Mouse (Mus musculus) forebrain, embryonic 14.5 days (tissue): ENCODE measurements around the gene Fto. TPM values are rescaled to one million over a fixed set of nuclear protein-coding genes. Genes with fewer than 3 reads are reported as not detected.

ENCODE experiments used
- ATAC-seq: fragments of 200-750 bp; cut with Nextera tagmentation; 2 replicates; pipeline ENCODE4 v1.8.0; 2017; ENCODE audit warnings: mild to moderate bottlenecking, moderate library complexity
- DNase-seq: peaks from one replicate; pipeline ENCODE4 v3.0.0-alpha.2; 2015; ENCODE audit warnings: low spot score
- H3K27ac ChIP-seq: fragments of 300-500 bp; sonication (generic); 2 replicates; pipeline ENCODE4 v1.5.1; 2014; ENCODE audit warnings: low read depth, mild to moderate bottlenecking, control low read depth, low read length, moderate library complexity
- H3K27me3 ChIP-seq: fragments of 300-500 bp; sonication (generic); replicated peaks from 2 replicates; pipeline ENCODE4 v1.6.1; 2014; ENCODE audit warnings: low read length, control low read depth, mixed read lengths; ENCODE audit not compliant: control insufficient read depth, insufficient read depth
- H3K36me3 ChIP-seq: fragments of 300-500 bp; sonication (generic); 2 replicates; pipeline ENCODE4 v1.6.1; 2014; ENCODE audit warnings: low read length, control low read depth; ENCODE audit not compliant: control insufficient read depth, insufficient read depth
- H3K4me1 ChIP-seq: fragments of 300-500 bp; sonication (generic); 2 replicates; pipeline ENCODE4 v1.6.1; 2014; ENCODE audit warnings: antibody characterized with exemption, low read length, control low read depth; ENCODE audit not compliant: control insufficient read depth, insufficient read depth
- H3K4me2 ChIP-seq: fragments of 300-500 bp; sonication (generic); 2 replicates; pipeline ENCODE4 v1.6.1; 2014; ENCODE audit warnings: mild to moderate bottlenecking, control low read depth, low read length
- H3K4me3 ChIP-seq: fragments of 300-500 bp; sonication (generic); 2 replicates; pipeline ENCODE4 v1.5.1; 2014; ENCODE audit warnings: low read depth, low read length, control low read depth
- H3K9ac ChIP-seq: fragments of 300-500 bp; sonication (generic); 2 replicates; pipeline ENCODE4 v1.6.1; 2014; ENCODE audit warnings: mild to moderate bottlenecking, low read length, control low read depth, moderate library complexity
- H3K9me3 ChIP-seq: fragments of 300-500 bp; sonication (generic); replicated peaks from 2 replicates; pipeline ENCODE4 v1.6.1; 2016; ENCODE audit warnings: low read length, control low read depth, mixed read lengths; ENCODE audit not compliant: control insufficient read depth
- WGBS: fragments of 180-500 bp; shearing (Covaris S2); extraction: QIAGEN DNeasy Blood & Tissue Kit; methylation state at CpG from one replicate; pipeline ENCODE4 v1.1.7; 2014; 5-methylcytosine and 5-hydroxymethylcytosine counted together
- polyA plus RNA-seq: library from polyadenylated mRNA; unstranded; fragments of >200 nt; fragmentation: Nextera tagmentation; extraction: Ambion mirVana; gene quantifications from 2 replicates; pipeline ENCODE4 v1.2.1, GENCODE M21; 2014

The Fto gene
- polyA plus RNA-seq, 1 experiment from 2014 or later = 103 TPM

DNA sequence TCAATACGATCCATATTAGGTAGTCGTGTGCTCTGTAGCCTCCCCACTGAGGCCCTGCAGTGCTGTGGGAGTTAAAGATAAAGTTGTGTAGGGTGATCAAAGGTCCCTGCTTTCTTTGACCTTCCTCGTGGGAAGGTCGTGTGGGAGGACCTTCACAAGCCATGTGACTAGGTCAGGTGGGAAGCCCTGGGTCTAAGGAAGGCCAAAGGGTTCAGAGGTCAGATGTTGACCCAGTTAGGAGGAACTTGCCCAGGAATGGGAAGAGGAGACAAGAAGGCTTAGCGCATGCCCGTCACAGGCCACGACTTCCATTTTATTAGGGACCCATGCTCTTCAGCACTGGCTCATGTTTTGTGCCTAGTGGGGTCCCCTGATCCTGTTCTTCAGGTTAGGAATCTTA lies 91.0 kb downstream of the Fto start:
- ATAC-seq (no peak), DNase-seq (no peak)
- Histone ChIP-seq H3K9ac (no peak overlapping the region), H3K9me3 (no peaks in the 10 kb centered on the region), H3K27me3 (no peaks in the 10 kb centered on the region), H3K27ac (no peak overlapping the region), H3K4me3 (no peak overlapping the region), H3K4me2 (no peak overlapping the region), H3K4me1 (no peaks in the 10 kb centered on the region), H3K36me3 (peaks cover 6% of the 10 kb centered on the region)
- WGBS = 91% methylated on average over 7 of the region's 7 CpGs

DNA sequence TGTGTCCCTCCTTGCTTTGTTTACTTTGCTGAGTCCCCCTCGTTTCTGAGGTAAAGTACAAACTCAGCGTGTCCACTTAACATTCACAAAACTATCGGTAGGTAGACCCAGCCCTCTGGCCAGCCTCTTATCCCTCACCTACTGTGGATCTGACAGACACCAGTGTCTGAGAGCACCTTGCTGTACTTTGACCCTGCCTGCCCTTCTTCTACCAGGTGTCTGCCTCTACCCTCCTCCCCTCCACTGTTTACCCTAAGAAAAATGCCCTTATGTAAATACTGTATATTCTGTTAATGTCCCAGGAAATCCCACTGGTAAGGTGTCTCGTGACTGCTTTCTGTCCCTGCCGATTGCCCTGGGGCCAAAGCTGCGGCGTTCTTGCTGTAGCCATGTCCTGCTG lies 91.8 kb downstream of the Fto start:
- Histone ChIP-seq H3K9ac (no peak overlapping the region), H3K27ac (no peak overlapping the region), H3K27me3 (no peaks in the 10 kb centered on the region), H3K4me3 (no peak overlapping the region), H3K9me3 (no peaks in the 10 kb centered on the region), H3K4me2 (no peak overlapping the region), H3K4me1 (no peaks in the 10 kb centered on the region), H3K36me3 (peaks cover 14% of the 10 kb centered on the region)
- DNase-seq = no peak
- no peak for ATAC-seq
- 94% methylated on average over 7 of the region's 7 CpGs for WGBS

DNA sequence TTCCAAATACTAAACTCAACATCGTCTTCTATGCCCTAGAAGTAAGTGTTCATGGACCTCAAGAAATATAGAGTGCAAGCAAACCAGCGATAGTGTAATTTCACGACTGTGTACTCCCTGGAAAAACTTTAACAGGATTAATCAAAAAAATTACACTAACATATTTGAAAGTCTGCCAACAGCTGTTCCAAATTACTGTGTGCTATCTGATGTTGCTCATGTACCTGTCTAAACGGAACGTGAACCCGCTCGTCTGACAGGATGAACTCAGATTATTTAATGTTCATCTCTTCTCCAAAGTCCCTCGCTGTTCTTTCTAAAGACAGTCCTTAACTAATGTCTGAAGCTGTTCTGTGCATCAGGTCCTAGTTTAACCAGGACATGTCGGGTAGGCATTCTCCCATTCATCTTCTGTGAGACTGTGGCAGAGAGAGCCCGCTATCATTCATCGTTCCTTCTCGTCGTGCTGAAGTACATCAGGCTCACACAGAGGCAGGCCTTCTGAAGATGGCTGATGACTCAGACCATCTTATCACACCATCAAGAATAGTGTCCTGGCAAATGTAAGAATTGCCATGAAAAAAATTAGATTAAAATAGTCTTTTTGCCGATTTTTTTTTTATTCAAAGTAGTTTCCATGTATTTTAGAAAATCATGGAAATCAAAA lies 93.4 kb downstream of the Fto start:
- Histone ChIP-seq H3K27ac (no peak overlapping the region), H3K4me1 (no peaks in the 10 kb centered on the region), H3K4me2 (no peak overlapping the region), H3K27me3 (no peaks in the 10 kb centered on the region), H3K9me3 (no peaks in the 10 kb centered on the region), H3K4me3 (no peak overlapping the region), H3K36me3 (peaks cover 16% of the 10 kb centered on the region), H3K9ac (no peak overlapping the region)
- 94% methylated on average over 14 of the region's 14 CpGs for WGBS
- ATAC-seq (no peak), DNase-seq (no peak)

DNA sequence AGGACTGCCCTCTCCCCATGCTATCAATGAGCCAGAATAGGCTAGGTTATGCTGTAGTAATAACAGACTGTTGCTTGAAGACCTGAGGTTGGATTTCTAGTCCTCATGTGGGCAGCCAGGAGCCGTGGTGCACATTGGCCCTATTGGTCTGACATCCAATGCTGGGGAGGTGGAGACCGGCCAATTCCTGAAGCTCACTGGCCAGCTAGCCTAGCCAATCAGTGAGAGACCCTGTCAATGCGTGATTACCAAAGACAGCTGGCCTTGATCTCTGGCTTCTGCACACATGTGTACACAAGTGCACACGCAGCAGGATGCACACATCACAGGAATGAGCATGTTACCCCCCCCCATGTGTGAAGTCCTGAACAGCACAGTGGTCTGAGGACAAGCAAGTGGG lies 94.6 kb downstream of the Fto start:
- peaks cover 16% of the 10 kb centered on the region for H3K36me3 ChIP-seq
- no peak for DNase-seq
- 84% methylated on average over 4 of the region's 4 CpGs for WGBS
- ATAC-seq = no peak
- no peak overlapping the region for H3K4me2 ChIP-seq
- H3K9ac ChIP-seq = no peak overlapping the region
- H3K4me3 ChIP-seq = no peak overlapping the region
- H3K27me3 ChIP-seq = no peaks in the 10 kb centered on the region
- no peaks in the 10 kb centered on the region for H3K4me1 ChIP-seq
- no peak overlapping the region for H3K27ac ChIP-seq
- no peaks in the 10 kb centered on the region for H3K9me3 ChIP-seq

DNA sequence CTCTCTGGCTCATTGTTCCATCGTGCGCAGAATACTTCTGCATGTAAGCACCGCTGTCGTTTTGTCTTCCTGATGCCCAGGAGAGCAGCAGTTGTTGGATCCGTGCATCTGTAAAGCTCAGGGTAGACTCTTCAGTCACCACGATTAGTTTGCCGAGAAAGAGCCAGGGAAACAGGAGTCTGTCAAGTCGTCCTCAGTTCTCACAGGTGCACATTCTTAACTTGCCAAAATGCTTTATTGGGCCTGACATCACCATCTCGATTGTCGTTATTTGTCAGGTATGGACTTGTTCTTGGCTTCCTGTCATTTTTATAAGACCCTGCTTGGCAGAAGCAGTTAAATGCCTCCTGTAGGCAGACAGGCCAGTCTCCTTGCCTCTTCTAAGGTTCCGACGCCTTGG lies 96.7 kb downstream of the Fto start:
- peaks cover 12% of the 10 kb centered on the region for H3K36me3 ChIP-seq
- H3K9ac ChIP-seq = no peak overlapping the region
- no peaks in the 10 kb centered on the region for H3K9me3 ChIP-seq
- ATAC-seq (no peak), DNase-seq (no peak)
- H3K4me3 ChIP-seq = no peak overlapping the region
- no peak overlapping the region for H3K4me2 ChIP-seq
- H3K27ac ChIP-seq = no peak overlapping the region
- WGBS = 88% methylated on average over 12 of the region's 12 CpGs
- H3K27me3 ChIP-seq = no peaks in the 10 kb centered on the region
- H3K4me1 ChIP-seq = no peaks in the 10 kb centered on the region

DNA sequence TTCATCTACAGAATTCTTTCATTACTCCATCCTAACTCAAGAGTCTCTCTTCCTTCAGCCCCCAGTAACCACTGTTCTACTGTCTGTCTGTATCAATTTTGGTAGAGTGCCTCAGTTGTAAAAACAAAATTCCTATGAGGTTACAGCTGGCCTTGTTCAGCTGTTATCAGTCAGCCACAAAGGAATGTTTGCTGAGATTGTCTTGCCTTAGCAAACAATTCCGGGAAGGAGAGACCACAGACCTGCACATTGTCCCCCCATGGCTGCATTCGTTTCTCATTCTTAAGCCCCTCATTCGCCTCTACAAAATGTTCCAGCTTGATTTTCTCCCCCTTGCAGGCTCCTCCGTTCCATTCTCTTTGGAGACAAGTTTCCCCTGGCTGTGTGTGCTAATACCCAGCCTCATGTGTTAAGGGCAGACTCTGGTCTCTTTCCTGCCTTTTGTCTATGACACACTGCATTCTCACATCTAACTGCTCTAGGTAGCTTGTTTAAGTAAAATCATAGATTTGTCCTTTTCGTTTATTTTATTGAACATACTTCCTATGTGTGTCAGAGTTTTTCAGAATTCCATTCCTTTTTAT lies 111.3 kb downstream of the Fto start:
- ATAC-seq = no peak
- Histone ChIP-seq H3K9me3 (no peaks in the 10 kb centered on the region), H3K4me1 (no peaks in the 10 kb centered on the region), H3K9ac (no peak overlapping the region), H3K27ac (no peak overlapping the region), H3K4me2 (no peak overlapping the region), H3K27me3 (no peaks in the 10 kb centered on the region), H3K36me3 (no peaks in the 10 kb centered on the region), H3K4me3 (no peak overlapping the region)
- 91% methylated on average over 5 of the region's 5 CpGs for WGBS
- no peak for DNase-seq

DNA sequence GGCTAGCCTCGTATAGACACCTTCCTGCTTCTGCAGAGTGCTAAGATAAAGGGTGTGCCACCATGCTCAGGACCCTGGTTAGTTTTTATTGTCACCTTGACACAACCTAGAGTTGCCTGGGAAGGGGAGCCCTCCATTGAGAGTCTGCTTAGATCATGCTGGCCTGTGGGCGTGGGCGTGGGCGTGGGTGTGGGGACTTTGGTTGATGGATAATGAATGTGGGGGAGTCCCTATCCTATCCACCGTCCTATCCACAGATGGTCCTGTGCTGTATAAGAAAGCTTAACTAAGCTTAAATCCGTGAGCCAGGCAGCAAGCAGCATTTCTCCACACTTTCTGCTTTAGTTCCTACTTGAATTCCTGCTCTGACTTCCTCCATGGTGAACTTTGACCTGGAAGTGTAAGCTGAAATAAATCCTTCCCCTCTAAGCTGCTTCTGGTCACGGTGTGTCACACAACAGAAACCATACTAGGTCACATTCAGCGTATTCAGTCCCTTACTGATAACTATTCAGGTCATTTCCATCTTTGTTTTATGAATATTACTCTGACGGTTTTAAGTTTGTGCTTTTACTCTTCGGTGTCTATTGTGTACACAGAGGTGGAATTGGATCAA lies 112.0 kb downstream of the Fto start:
- Histone ChIP-seq H3K4me3 (no peak overlapping the region), H3K27me3 (no peaks in the 10 kb centered on the region), H3K27ac (no peak overlapping the region)

DNA sequence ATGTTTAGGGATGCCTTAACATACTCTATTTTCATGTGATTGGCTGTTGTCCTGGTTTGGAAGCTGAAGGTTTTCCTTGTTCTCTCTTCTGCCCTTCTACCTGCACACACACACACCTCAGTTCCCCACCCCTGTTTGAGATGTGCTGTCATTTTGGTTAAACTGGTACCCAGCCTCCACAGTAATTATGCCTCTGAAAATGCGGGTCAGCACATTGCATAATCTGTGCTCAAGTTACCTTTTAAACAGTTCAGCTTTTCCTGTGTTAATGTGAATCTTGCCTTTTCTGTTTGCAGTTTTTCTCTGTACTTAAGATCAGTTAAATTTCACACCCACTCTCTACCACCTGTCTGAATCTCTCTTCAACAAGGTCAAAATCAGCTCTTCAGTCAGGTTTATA lies 113.2 kb downstream of the Fto start:
- WGBS = 94% methylated on average over 1 of the region's 1 CpGs
- Histone ChIP-seq H3K9me3 (no peaks in the 10 kb centered on the region), H3K4me3 (no peak overlapping the region), H3K9ac (no peak overlapping the region), H3K36me3 (no peaks in the 10 kb centered on the region), H3K27me3 (no peaks in the 10 kb centered on the region), H3K4me1 (no peaks in the 10 kb centered on the region), H3K4me2 (no peak overlapping the region), H3K27ac (no peak overlapping the region)
- DNase-seq (no peak), ATAC-seq (no peak)

More for the DNA sequence above, 112.0 kb downstream of the Fto start:
- WGBS = 91% methylated on average over 10 of the region's 10 CpGs
- Histone ChIP-seq H3K9me3 (no peaks in the 10 kb centered on the region), H3K36me3 (no peaks in the 10 kb centered on the region), H3K9ac (no peak overlapping the region), H3K4me2 (no peak overlapping the region), H3K4me1 (no peaks in the 10 kb centered on the region)
- DNase-seq (no peak), ATAC-seq (no peak)

DNA sequence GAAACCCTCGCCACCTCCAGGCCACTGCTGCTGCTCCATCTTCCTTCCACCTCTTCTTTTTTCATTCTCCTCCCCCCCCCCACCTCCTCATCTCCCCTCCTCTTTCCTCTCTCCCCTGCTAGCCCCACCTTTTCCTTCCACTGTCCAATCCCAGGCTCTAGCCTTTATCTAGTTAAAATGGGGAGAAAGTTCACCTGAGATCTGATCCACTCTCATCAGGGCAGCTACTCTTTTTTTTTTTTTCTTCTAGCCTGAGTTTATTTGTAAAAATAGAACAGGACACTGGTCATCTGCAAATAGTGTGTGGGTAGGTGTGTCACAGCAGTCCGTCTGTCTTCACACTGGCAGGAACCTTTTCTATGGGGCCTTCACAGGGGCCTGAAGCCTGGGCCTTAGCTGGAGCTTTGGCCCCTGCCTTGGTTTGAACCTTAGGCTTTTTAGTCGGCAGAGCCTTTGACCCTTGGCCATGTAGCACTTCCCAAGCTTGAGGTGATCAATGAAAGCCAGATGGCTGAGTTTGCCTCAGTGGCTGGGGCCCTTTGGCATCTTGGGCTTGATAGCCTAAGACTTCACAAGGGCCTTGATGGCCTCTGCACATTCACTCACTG lies 117.1 kb downstream of the Fto start:
- WGBS = 91% methylated on average over 3 of the region's 3 CpGs
- Histone ChIP-seq H3K4me2 (no peak overlapping the region), H3K4me3 (no peak overlapping the region), H3K27me3 (no peaks in the 10 kb centered on the region), H3K36me3 (no peaks in the 10 kb centered on the region), H3K9me3 (no peaks in the 10 kb centered on the region), H3K4me1 (no peaks in the 10 kb centered on the region), H3K9ac (no peak overlapping the region), H3K27ac (no peak overlapping the region)
- ATAC-seq (no peak), DNase-seq (no peak)
